Mouse (Mus musculus) mammary gland, adult 2 months (tissue): ENCODE measurements around the gene Mep1a. TPM values are rescaled to one million over a fixed set of nuclear protein-coding genes. Genes with fewer than 3 reads are reported as not detected.

Experiments
- polyA plus RNA-seq: library from polyadenylated mRNA; depleted of rRNA; stranded (reverse); fragments of >200 nt; gene quantifications from 2 replicates; pipeline ENCODE4 v1.2.3, GENCODE M21; 2012; ENCODE audit warnings: low replicate concordance; rRNA removed

Mep1a gene
- 0.22 and 0.24 TPM in 2 replicates for polyA plus RNA-seq

GRCm38 (mm10) chr17:43502592-43502991 lies at the start of gene Mep1a:
Gene Mep1a (minus strand): TSS chr17:43502812.

GRCm38 (mm10) chr17:43543539-43543938 lies 40.9 kb upstream of the Mep1a start, which contains the start of gene Ankrd66:
Gene Ankrd66 (minus strand): TSS chr17:43543639.

Other genes starting within 250 kb of the Mep1a start
- gene Adgrf1, start 232.5 kb downstream of the Mep1a start, polyA plus RNA-seq: 0.06 and 0.11 TPM in 2 replicates
- gene Adgrf5, start 142.4 kb downstream of the Mep1a start, polyA plus RNA-seq: 20.5 and 51.9 TPM in 2 replicates
- gene Ankrd66, start 40.8 kb upstream of the Mep1a start, polyA plus RNA-seq: 0.20 TPM in 1 of 2 replicates, not detected in the other
- gene Pla2g7, start 65.3 kb upstream of the Mep1a start, polyA plus RNA-seq: 18.1 and 26.8 TPM in 2 replicates
- 0.04 TPM in 2 replicates for gene Tdrd6, start 127.5 kb upstream of the Mep1a start, polyA plus RNA-seq
- 3.7 and 5.2 TPM in 2 replicates for gene Slc25a27, start 164.4 kb upstream of the Mep1a start, polyA plus RNA-seq
- gene Cyp39a1, start 164.6 kb upstream of the Mep1a start, polyA plus RNA-seq: 1.2 and 4.0 TPM in 2 replicates